Comparison of ENCODE assay signal across 30 mouse cellular contexts in the genomic region with DNA sequence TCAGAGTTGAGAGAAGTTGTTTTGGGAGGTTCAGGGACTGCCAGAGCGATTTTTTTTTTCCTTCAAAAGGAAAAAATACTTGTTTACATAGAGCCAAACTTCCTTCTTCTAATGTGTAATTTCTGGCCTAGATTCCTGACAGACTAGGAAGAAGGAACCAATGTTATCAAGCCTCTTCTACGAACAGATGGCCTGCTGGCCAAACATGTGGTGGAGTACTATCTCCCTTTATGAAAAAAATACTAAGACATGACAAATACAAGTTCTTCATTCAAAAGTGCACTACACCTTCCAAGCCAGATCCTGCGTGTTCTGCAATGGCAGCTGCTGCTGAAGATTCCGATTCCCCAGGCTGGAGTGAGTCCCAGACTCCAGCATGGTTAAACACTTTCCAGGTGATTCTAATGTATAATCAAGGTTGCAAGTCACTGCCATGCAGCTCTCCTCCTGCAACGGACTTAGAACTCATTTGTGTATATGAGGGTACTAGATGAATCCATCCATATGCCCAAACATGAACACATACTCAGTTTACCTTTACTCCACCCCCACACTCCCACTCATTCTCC. TPM values are rescaled to one million over a fixed set of nuclear protein-coding genes. Genes with fewer than 3 reads are reported as not detected.
DNase-seq lines count a peak whose midpoint lies in the region; ATAC-seq and TF ChIP-seq lines count a peak whose summit lies in the region.
"Had no signal": no experiment of that assay in that cellular context is flagged by ENCODE, and none has a peak within 500 bp of the region (broad histone marks: within the 10 kb centered on the region; RNA-seq: fewer than 3 reads in every experiment).

No protein-coding gene starts in this region.

- no peak overlapping the region for H3K9ac ChIP-seq in MEL (ENCODE audit: control insufficient read depth, low read depth, low read length, poor library complexity, severe bottlenecking)
- H3K9ac ChIP-seq: embryonic facial prominence, embryonic 13.5 days; heart, embryonic 13.5 days; hindbrain, embryonic 15.5 days; liver, embryonic 15.5 days; lung, embryonic 14.5 days; midbrain, embryonic 12.5 days; neural tube, embryonic 12.5 days had no signal

- peak; percentile 62 for ATAC-seq in frontal cortex, adult (ENCODE audit: low TSS enrichment)
- ATAC-seq: forebrain, embryonic 16.5 days; inflammation-experienced regulatory T-cells, adult 6 months; Patski had no signal

- TF ChIP-seq CTCF in MEL (IDR thresholded peaks at IDR 0.05 in 2 of 3, conservative IDR thresholded peaks at IDR 0.05 in 1 of 3; ENCODE audit: control insufficient read depth in 1 of 3, insufficient read depth in 1 of 3, low read depth in 2 of 3, low read length in 3 of 3, poor library complexity in 1 of 3, severe bottlenecking in 1 of 3), result no peak

- H3K9me3 ChIP-seq in MEL (replicated peaks; ENCODE audit: insufficient read depth, low read length), result no peaks in the 10 kb centered on the region
- H3K9me3 ChIP-seq: embryonic facial prominence, embryonic 13.5 days; forebrain, embryonic 10.5 days; heart, embryonic 13.5 days; hindbrain, embryonic 10.5 days; hindbrain, embryonic 15.5 days; liver, embryonic 15.5 days; midbrain, embryonic 12.5 days; neural tube, embryonic 12.5 days had no signal

- peak; percentile 79 to 89 for TF ChIP-seq EP300 in MEL (IDR thresholded peaks at IDR 0.05; ENCODE audit: low read depth in 1 of 2, low read length in 2 of 2)

- no peak for TF ChIP-seq RAD21 in MEL (IDR thresholded peaks at IDR 0.05; ENCODE audit: low read depth, low read length)

- no peaks in the 10 kb centered on the region for H3K27me3 ChIP-seq in MEL (ENCODE audit: control insufficient read depth in 1 of 2, insufficient read depth in 2 of 2, low read length in 2 of 2)
- H3K27me3 ChIP-seq: CH12.LX; embryonic facial prominence, embryonic 13.5 days; heart, embryonic 13.5 days; hindbrain, embryonic 15.5 days; liver, embryonic 15.5 days; megakaryocyte, embryonic 14.5 days; midbrain, embryonic 12.5 days; neural tube, embryonic 12.5 days had no signal

- peaks cover 0 to 3% of the 10 kb centered on the region in 2 experiments; a peak in 1 of 4 replicates for H3K36me3 ChIP-seq in MEL (ENCODE audit: control insufficient read depth in 1 of 2, insufficient read depth in 2 of 2, low read length in 2 of 2)
- H3K36me3 ChIP-seq: embryonic facial prominence, embryonic 13.5 days; forebrain, embryonic 10.5 days; heart, embryonic 13.5 days; hindbrain, embryonic 10.5 days; hindbrain, embryonic 15.5 days; liver, embryonic 15.5 days; midbrain, embryonic 12.5 days; neural tube, embryonic 12.5 days had no signal

- H3K79me2 ChIP-seq in MEL (ENCODE audit: control insufficient read depth, insufficient read depth, low read length, poor library complexity), result no peaks in the 10 kb centered on the region

- H3K4me1 ChIP-seq in MEL (ENCODE audit: control insufficient read depth in 1 of 2, insufficient read depth in 2 of 2, low read length in 2 of 2), result peaks cover 0 to 3% of the 10 kb centered on the region in 2 experiments; a peak in 2 of 4 replicates
- H3K4me1 ChIP-seq: embryonic facial prominence, embryonic 13.5 days; forebrain, embryonic 10.5 days; heart, embryonic 13.5 days; hindbrain, embryonic 10.5 days; hindbrain, embryonic 15.5 days; liver, embryonic 15.5 days; megakaryocyte, embryonic 14.5 days; midbrain, embryonic 12.5 days; neural tube, embryonic 12.5 days had no signal

- no peak for TF ChIP-seq POLR2A in MEL (IDR thresholded peaks at IDR 0.05; ENCODE audit: control insufficient read depth in 1 of 2, insufficient read depth in 1 of 2, low read depth in 1 of 2, low read length in 2 of 2, poor library complexity in 1 of 2)

- intact Hi-C loops in heart, postnatal 25 days (cut with DNase I), result no loop called here

- no peak overlapping the region for H3K4me3 ChIP-seq in MEL (ENCODE audit: control insufficient read depth in 1 of 2, insufficient read depth in 1 of 2, low read depth in 2 of 2, low read length in 2 of 2)
- H3K4me3 ChIP-seq: embryonic facial prominence, embryonic 13.5 days; forebrain, embryonic 10.5 days; heart, embryonic 13.5 days; hindbrain, embryonic 10.5 days; hindbrain, embryonic 15.5 days; liver, embryonic 15.5 days; megakaryocyte, embryonic 14.5 days; midbrain, embryonic 12.5 days; myocyte; neural tube, embryonic 12.5 days had no signal

- no peak for DNase-seq in frontal cortex, postnatal 10 days (ENCODE audit: low spot score in 2 of 2)
- DNase-seq in layer of hippocampus, adult 11-12 months (ENCODE audit: low spot score), result peak; percentile 21
- no peak for DNase-seq in layer of hippocampus, adult 9-10 months (ENCODE audit: low spot score)
- DNase-seq in MEL (ENCODE audit: low read depth, low spot score), result peak; percentile 73
- peak; percentile 47 for DNase-seq in kidney, postnatal 14 days
- no peak for DNase-seq in heart, postnatal 25 days (ENCODE audit: low spot score)
- no peak for DNase-seq in lung, postnatal 10 days
- DNase-seq: adrenal gland, postnatal 10 days; cerebellum, adult 11 months; cerebellum, adult 9-11 months; gastrocnemius, postnatal 10 days; heart, postnatal 10 days; liver; lung, embryonic 14.5 days had no signal

- H3K27ac ChIP-seq in MEL (ENCODE audit: control insufficient read depth, low read depth, low read length), result no peak overlapping the region
- H3K27ac ChIP-seq: embryonic facial prominence, embryonic 13.5 days; forebrain, embryonic 10.5 days; heart, embryonic 13.5 days; hindbrain, embryonic 10.5 days; hindbrain, embryonic 15.5 days; kidney, postnatal 0 days; liver, embryonic 15.5 days; midbrain, embryonic 12.5 days; neural tube, embryonic 12.5 days had no signal

TF ChIP-seq in MEL, 35 proteins besides CTCF, POLR2A, EP300 and RAD21:
- TF ChIP-seq ZNF384 (IDR thresholded peaks at IDR 0.05; ENCODE audit: low read depth, low read length) (peak; percentile 89), TAL1 (IDR thresholded peaks at IDR 0.05; ENCODE audit: low read length) (peak; percentile 64), TCF12 (IDR thresholded peaks at IDR 0.05; ENCODE audit: low read depth, low read length) (peak; percentile 82), SIN3A (IDR thresholded peaks at IDR 0.05; ENCODE audit: low read length) (peak; percentile 74; the same call in 1 of the 2 replicates), CHD2 (IDR thresholded peaks at IDR 0.05; ENCODE audit: low read length) (no peak), ETS1 (IDR thresholded peaks at IDR 0.05; ENCODE audit: low read depth, low read length) (peak; percentile 95), MAFK (IDR thresholded peaks at IDR 0.05; ENCODE audit: borderline replicate concordance, low read depth, low read length) (no peak), MXI1 (IDR thresholded peaks at IDR 0.05; ENCODE audit: low read depth, low read length) (peak; percentile 81), RCOR1 (IDR thresholded peaks at IDR 0.05; ENCODE audit: low read depth, low read length) (no peak; the same call in 1 of the 2 replicates), MAX (IDR thresholded peaks at IDR 0.05; ENCODE audit: low read length) (peak; percentile 69), MYC (IDR thresholded peaks at IDR 0.05; ENCODE audit: low read depth, low read length) (peak; percentile 88), GATA1 (IDR thresholded peaks at IDR 0.05; ENCODE audit: low read depth, low read length) (peak; percentile 84)

RNA-seq across cellular contexts. Expression of a gene that starts 29.6 kb away (rescaled TPM):
- total RNA-seq in MEL (2012; rRNA removed), result 53.7 and 57.0 TPM in 2 replicates
- 1,000 to 10,000 TPM in 1 of 2 experiments, 10 to 100 TPM in 1; 73.3 to 1,483 TPM for polyA plus RNA-seq in MEL (2012; ENCODE audit: insufficient read depth in 1 of 2, insufficient read length in 2 of 2, low read depth in 1 of 2, low replicate concordance in 2 of 2, missing spikeins in 1 of 2)
- 1 to 10 TPM; 5.6 to 7.2 TPM for total RNA-seq in heart, postnatal 25 days (2021)

Comparison
In these comparisons a context has a peak if more than half of its experiments do, and no peak if none do; other contexts are left out.
1. DNase-seq: peak in layer of hippocampus, adult 11-12 months (single experiment), MEL (single experiment) and kidney, postnatal 14 days (single experiment); none in frontal cortex, postnatal 10 days (0 of 2), layer of hippocampus, adult 9-10 months (single experiment), heart, postnatal 25 days (single experiment) and lung, postnatal 10 days (single experiment).